Mouse (Mus musculus): ENCODE measurements around the gene Mlycd. TPM values are rescaled to one million over a fixed set of nuclear protein-coding genes. Genes with fewer than 3 reads are reported as not detected.

Gene Mlycd
- polyA plus RNA-seq, 1 experiment from 2014 or later, result 15.3 TPM

Other genes starting within 250 kb of the Mlycd start
- gene Hsbp1, start 50.4 kb upstream of the Mlycd start, polyA plus RNA-seq (2015; fragmentation: Nextera tagmentation; extraction: Ambion mirVana), result 340 and 344 TPM in 2 replicates
- 2.1 and 3.0 TPM in 2 replicates for gene Osgin1, start 39.2 kb downstream of the Mlycd start, polyA plus RNA-seq (2015; fragmentation: Nextera tagmentation; extraction: Ambion mirVana)
- gene Necab2, start 51.8 kb downstream of the Mlycd start, polyA plus RNA-seq (2015; fragmentation: Nextera tagmentation; extraction: Ambion mirVana), result 2.5 and 4.7 TPM in 2 replicates
- 0.09 and 0.30 TPM in 2 replicates for gene Slc38a8, start 106.8 kb downstream of the Mlycd start, polyA plus RNA-seq (2015; fragmentation: Nextera tagmentation; extraction: Ambion mirVana)
- gene Mbtps1, start 163.9 kb downstream of the Mlycd start, polyA plus RNA-seq (2015; fragmentation: Nextera tagmentation; extraction: Ambion mirVana), result 118 TPM in 2 replicates
- gene Hsdl1, start 180.3 kb downstream of the Mlycd start, polyA plus RNA-seq (2015; fragmentation: Nextera tagmentation; extraction: Ambion mirVana), result 30.0 and 31.1 TPM in 2 replicates
- gene Dnaaf1, start 180.4 kb downstream of the Mlycd start, polyA plus RNA-seq (2015; fragmentation: Nextera tagmentation; extraction: Ambion mirVana), result 2.9 and 6.8 TPM in 2 replicates
- 11.8 and 13.3 TPM in 2 replicates for gene Taf1c, start 210.3 kb downstream of the Mlycd start, polyA plus RNA-seq (2015; fragmentation: Nextera tagmentation; extraction: Ambion mirVana)
- 0.14 and 0.24 TPM in 2 replicates for gene Adad2, start 217.9 kb downstream of the Mlycd start, polyA plus RNA-seq (2015; fragmentation: Nextera tagmentation; extraction: Ambion mirVana)
- gene Kcng4, start 240.8 kb downstream of the Mlycd start, polyA plus RNA-seq (2015; fragmentation: Nextera tagmentation; extraction: Ambion mirVana), result 0.43 and 0.55 TPM in 2 replicates

Data from embryonic facial prominence, embryonic 15.5 days (tissue).